Mouse (Mus musculus): ENCODE data around the gene Gm9602. TPM values are rescaled to one million over a fixed set of nuclear protein-coding genes. Genes with fewer than 3 reads are reported as not detected.

The Gm9602 gene
- polyA plus RNA-seq (2015; fragmentation: Illumina TruSeq; extraction: RNeasy Lipid Tissue Mini Kit (QIAGEN cat#74804); ENCODE audit: insufficient read depth, low replicate concordance), result not detected

DNA sequence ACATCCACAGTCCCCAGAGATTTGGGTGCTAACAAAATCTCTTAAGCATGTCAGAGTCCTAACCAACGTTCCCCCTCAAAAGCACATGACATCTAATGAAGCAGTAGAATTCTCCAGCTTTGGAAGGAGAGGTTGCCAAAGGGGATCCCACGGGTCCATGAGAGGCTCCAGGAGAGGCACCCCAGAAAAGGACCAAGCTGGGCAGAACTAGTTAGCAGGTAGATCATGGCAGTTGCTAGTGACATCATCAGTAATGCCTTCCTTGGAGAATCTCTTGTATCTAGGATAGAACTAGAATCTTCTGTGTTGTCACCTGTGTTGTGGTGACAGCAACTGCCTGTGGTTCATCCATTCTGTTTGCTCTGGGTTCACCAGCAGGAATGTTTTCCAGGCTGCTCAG is at the start of gene Gm9602:
TSS of gene Gm9602 (plus strand) at position 301 of the 400 bp plus-strand sequence.

Other genes starting within 250 kb of the Gm9602 start
- not detected for gene Gm3047, start 220.9 kb upstream of the Gm9602 start, polyA plus RNA-seq (2015; fragmentation: Illumina TruSeq; extraction: RNeasy Lipid Tissue Mini Kit (QIAGEN cat#74804); ENCODE audit: insufficient read depth, low replicate concordance)
- gene Gm8159, start 144.0 kb upstream of the Gm9602 start, polyA plus RNA-seq (2015; fragmentation: Illumina TruSeq; extraction: RNeasy Lipid Tissue Mini Kit (QIAGEN cat#74804); ENCODE audit: insufficient read depth, low replicate concordance), result not detected
- gene Gm3239, start 112.1 kb upstream of the Gm9602 start, polyA plus RNA-seq (2015; fragmentation: Illumina TruSeq; extraction: RNeasy Lipid Tissue Mini Kit (QIAGEN cat#74804); ENCODE audit: insufficient read depth, low replicate concordance), result not detected
- not detected for gene Gm7876, start 67.1 kb upstream of the Gm9602 start, polyA plus RNA-seq (2015; fragmentation: Illumina TruSeq; extraction: RNeasy Lipid Tissue Mini Kit (QIAGEN cat#74804); ENCODE audit: insufficient read depth, low replicate concordance)
- not detected for gene Gm3252, start 49.6 kb upstream of the Gm9602 start, polyA plus RNA-seq (2015; fragmentation: Illumina TruSeq; extraction: RNeasy Lipid Tissue Mini Kit (QIAGEN cat#74804); ENCODE audit: insufficient read depth, low replicate concordance)
- gene Gm3269, start 61.8 kb downstream of the Gm9602 start, polyA plus RNA-seq (2015; fragmentation: Illumina TruSeq; extraction: RNeasy Lipid Tissue Mini Kit (QIAGEN cat#74804); ENCODE audit: insufficient read depth, low replicate concordance), result not detected
- not detected for gene Gm3264, start 79.2 kb downstream of the Gm9602 start, polyA plus RNA-seq (2015; fragmentation: Illumina TruSeq; extraction: RNeasy Lipid Tissue Mini Kit (QIAGEN cat#74804); ENCODE audit: insufficient read depth, low replicate concordance)
- not detected for gene Gm3278, start 116.1 kb downstream of the Gm9602 start, polyA plus RNA-seq (2015; fragmentation: Illumina TruSeq; extraction: RNeasy Lipid Tissue Mini Kit (QIAGEN cat#74804); ENCODE audit: insufficient read depth, low replicate concordance)
- not detected for gene Gm8297, start 207.6 kb downstream of the Gm9602 start, polyA plus RNA-seq (2015; fragmentation: Illumina TruSeq; extraction: RNeasy Lipid Tissue Mini Kit (QIAGEN cat#74804); ENCODE audit: insufficient read depth, low replicate concordance)
- gene Gm3298, start 239.6 kb downstream of the Gm9602 start, polyA plus RNA-seq (2015; fragmentation: Illumina TruSeq; extraction: RNeasy Lipid Tissue Mini Kit (QIAGEN cat#74804); ENCODE audit: insufficient read depth, low replicate concordance), result not detected